ENCODE assay signal across 10 mouse cellular contexts in the genomic region with DNA sequence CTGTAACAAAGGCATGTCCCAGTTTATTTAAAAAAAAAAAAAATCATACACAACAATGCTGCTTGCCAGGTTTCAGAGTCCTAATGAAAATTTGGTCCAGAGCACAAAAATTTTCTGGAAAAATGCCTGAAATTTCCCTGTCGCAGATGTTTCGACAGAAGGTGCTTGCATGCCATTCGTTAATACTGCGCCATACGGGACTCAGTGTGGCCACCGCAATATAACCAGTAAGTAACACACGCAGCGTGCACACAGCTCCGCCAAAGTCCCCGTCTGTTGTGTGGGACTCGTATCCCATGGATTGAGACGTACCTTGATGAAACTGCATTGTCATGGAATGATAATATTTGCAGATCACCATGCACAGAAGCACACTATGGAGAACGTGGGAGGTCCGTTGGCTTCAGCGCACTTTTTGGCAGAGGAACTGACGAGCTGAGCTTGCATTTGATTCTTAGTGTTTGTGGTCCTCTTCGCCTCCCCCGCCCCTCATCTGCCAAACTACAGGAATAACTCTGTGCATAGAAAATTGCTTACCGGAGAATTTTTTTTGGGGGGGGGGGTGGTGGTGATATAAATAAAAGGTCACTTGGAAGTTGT.
DNase-seq lines count a peak whose midpoint lies in the region; ATAC-seq and TF ChIP-seq lines count a peak whose summit lies in the region.
"Had no signal": no experiment of that assay in that cellular context is flagged by ENCODE, and none has a peak within 500 bp of the region (broad histone marks: within the 10 kb centered on the region; RNA-seq: fewer than 3 reads in every experiment).

No protein-coding gene starts in this region.

- no peaks in the 10 kb centered on the region for H3K36me3 ChIP-seq in hindbrain, embryonic 14.5 days (replicated peaks; ENCODE audit: control insufficient read depth, insufficient read depth)
- no peaks in the 10 kb centered on the region for H3K36me3 ChIP-seq in hindbrain, embryonic 12.5 days
- H3K36me3 ChIP-seq in hindbrain, embryonic 16.5 days (ENCODE audit: control insufficient read depth, insufficient read depth, low read length), result no peaks in the 10 kb centered on the region
- H3K36me3 ChIP-seq in midbrain, postnatal 0 days (ENCODE audit: insufficient read depth, low read length), result no peaks in the 10 kb centered on the region
- H3K36me3 ChIP-seq: lung, embryonic 15.5 days had no signal

- peak; percentile 65 for DNase-seq in hindbrain, embryonic 14.5 days (ENCODE audit: low spot score)
- DNase-seq in midbrain, postnatal 0 days (ENCODE audit: low spot score), result peak; percentile 87
- DNase-seq in gastrocnemius, adult 8-10 months (ENCODE audit: low spot score in 2 of 2), result no peak
- no peak for DNase-seq in urinary bladder, postnatal 14 days (ENCODE audit: low spot score)
- DNase-seq in urinary bladder, postnatal 36 days (ENCODE audit: low spot score in 2 of 2), result no peak
- DNase-seq: kidney, postnatal 10 days had no signal

- H3K27me3 ChIP-seq in hindbrain, embryonic 14.5 days (ENCODE audit: control insufficient read depth, insufficient read depth, low read length), result no peaks in the 10 kb centered on the region
- no peaks in the 10 kb centered on the region for H3K27me3 ChIP-seq in hindbrain, embryonic 12.5 days
- no peaks in the 10 kb centered on the region for H3K27me3 ChIP-seq in hindbrain, embryonic 16.5 days (replicated peaks; ENCODE audit: control insufficient read depth, insufficient read depth, low read length)
- no peaks in the 10 kb centered on the region for H3K27me3 ChIP-seq in midbrain, postnatal 0 days (ENCODE audit: insufficient read depth, low read length)
- H3K27me3 ChIP-seq: lung, embryonic 15.5 days had no signal

- ATAC-seq in hindbrain, embryonic 14.5 days (ENCODE audit: low FRiP score), result peak; percentile 78
- no peak for ATAC-seq in hindbrain, embryonic 12.5 days (ENCODE audit: low FRiP score)
- ATAC-seq in cerebellum, adult (ENCODE audit: insufficient number of reproducible peaks, low FRiP score, low TSS enrichment), result peak; percentile 96
- peak; percentile 93 for ATAC-seq in hindbrain, embryonic 16.5 days
- 0 out of 2 replicates have a peak, but pooled peaks have one; percentile 20 for ATAC-seq in midbrain, postnatal 0 days (ENCODE audit: low FRiP score)

- H3K27ac ChIP-seq in hindbrain, embryonic 14.5 days, result no peak overlapping the region; the same call in 1 of the 2 replicates
- no peak overlapping the region for H3K27ac ChIP-seq in hindbrain, embryonic 12.5 days
- no peak overlapping the region for H3K27ac ChIP-seq in hindbrain, embryonic 16.5 days (ENCODE audit: low read depth, low read length)
- H3K27ac ChIP-seq in midbrain, postnatal 0 days (ENCODE audit: low read depth, low read length), result no peak overlapping the region; the same call in 1 of the 2 replicates
- H3K27ac ChIP-seq: lung, embryonic 15.5 days had no signal

- H3K4me1 ChIP-seq in hindbrain, embryonic 14.5 days (replicated peaks; ENCODE audit: control insufficient read depth, insufficient read depth, low read length), result peaks cover 17% of the 10 kb centered on the region
- 0 out of 2 replicates have a peak, but pooled peaks cover under 1% of the 10 kb centered on the region for H3K4me1 ChIP-seq in hindbrain, embryonic 12.5 days
- H3K4me1 ChIP-seq in hindbrain, embryonic 16.5 days (ENCODE audit: control insufficient read depth, insufficient read depth, low read depth, low read length), result peaks cover 5% of the 10 kb centered on the region
- H3K4me1 ChIP-seq in midbrain, postnatal 0 days (ENCODE audit: insufficient read depth, low read length), result peaks cover 3% of the 10 kb centered on the region; the same call in 1 of the 2 replicates
- H3K4me1 ChIP-seq: lung, embryonic 15.5 days had no signal

- TF ChIP-seq CTCF in midbrain, postnatal 0 days (IDR thresholded peaks at IDR 0.05), result no peak

- no peak overlapping the region for H3K4me2 ChIP-seq in hindbrain, embryonic 14.5 days (replicated peaks)
- H3K4me2 ChIP-seq in hindbrain, embryonic 12.5 days (replicated peaks), result no peak overlapping the region
- peak overlapping the region; percentile 27 for H3K4me2 ChIP-seq in hindbrain, embryonic 16.5 days (ENCODE audit: low read length)
- no peak overlapping the region for H3K4me2 ChIP-seq in midbrain, postnatal 0 days (ENCODE audit: low read depth, low read length, poor library complexity, severe bottlenecking)
- H3K4me2 ChIP-seq: lung, embryonic 15.5 days had no signal

- H3K9me3 ChIP-seq in hindbrain, embryonic 14.5 days (ENCODE audit: control insufficient read depth, low read length), result no peaks in the 10 kb centered on the region
- no peaks in the 10 kb centered on the region for H3K9me3 ChIP-seq in hindbrain, embryonic 12.5 days (replicated peaks)
- H3K9me3 ChIP-seq in hindbrain, embryonic 16.5 days (ENCODE audit: control insufficient read depth, low read length), result no peaks in the 10 kb centered on the region
- H3K9me3 ChIP-seq in midbrain, postnatal 0 days (ENCODE audit: low read length), result no peaks in the 10 kb centered on the region
- H3K9me3 ChIP-seq: lung, embryonic 15.5 days had no signal

- no peak overlapping the region for H3K4me3 ChIP-seq in hindbrain, embryonic 14.5 days (replicated peaks; ENCODE audit: low read length)
- H3K4me3 ChIP-seq in hindbrain, embryonic 12.5 days, result no peak overlapping the region
- no peak overlapping the region for H3K4me3 ChIP-seq in hindbrain, embryonic 16.5 days (ENCODE audit: low read length)
- H3K4me3 ChIP-seq in midbrain, postnatal 0 days (ENCODE audit: low read depth, low read length), result no peak overlapping the region
- H3K4me3 ChIP-seq: lung, embryonic 15.5 days had no signal

- no peak overlapping the region for H3K9ac ChIP-seq in hindbrain, embryonic 14.5 days
- no peak overlapping the region for H3K9ac ChIP-seq in hindbrain, embryonic 12.5 days
- no peak overlapping the region for H3K9ac ChIP-seq in hindbrain, embryonic 16.5 days (ENCODE audit: low read depth, low read length)
- H3K9ac ChIP-seq in midbrain, postnatal 0 days (replicated peaks; ENCODE audit: low read length, poor library complexity, severe bottlenecking), result no peak overlapping the region
- H3K9ac ChIP-seq: lung, embryonic 15.5 days had no signal

- WGBS in hindbrain, embryonic 14.5 days, result 80% methylated on average over 19 of the region's 19 CpGs
- WGBS in hindbrain, embryonic 12.5 days, result 91% methylated on average over 19 of the region's 19 CpGs
- 70% methylated on average over 19 of the region's 19 CpGs for WGBS in hindbrain, embryonic 16.5 days
- 86% methylated on average over 19 of the region's 19 CpGs for WGBS in midbrain, postnatal 0 days

Comparison
In these comparisons a context has a peak if more than half of its experiments do, and no peak if none do; other contexts are left out.
1. DNase-seq: peak in hindbrain, embryonic 14.5 days (single experiment) and midbrain, postnatal 0 days (single experiment); none in gastrocnemius, adult 8-10 months (0 of 2), urinary bladder, postnatal 14 days (single experiment) and urinary bladder, postnatal 36 days (0 of 2).